Mouse (Mus musculus): ENCODE results near the gene Itga1. TPM values are rescaled to one million over a fixed set of nuclear protein-coding genes. Genes with fewer than 3 reads are reported as not detected.

Itga1 gene
- total RNA-seq, 2 experiments from 2014 or later: 7.8 to 12.9 TPM

- intact Hi-C loops (cut with DNase I): loop anchor here (10.0 kb wide), 1 partner anchor 97 kb away; no protein-coding TSS in a partner anchor
- Histone ChIP-seq H3K4me3 (peak within 1 kb of the TSS; percentile 73), H3K27ac (peak within 1 kb of the TSS; percentile 65)
- peak; percentile 76 for DNase-seq
- peak; percentile 71 for TF ChIP-seq CTCF (IDR thresholded peaks at IDR 0.05)
These were observed 169.9 kb downstream of the Itga1 start, which contains the start of gene Itga2 for GRCm38 (mm10) chr13:114931775-114932294. Gene Itga2 (minus strand): TSS chr13:114932100.

- no peak for TF ChIP-seq CTCF (IDR thresholded peaks at IDR 0.05)
- Histone ChIP-seq H3K27ac (peak overlapping the region; percentile 31), H3K4me3 (peak overlapping the region; percentile 73)
- peak; percentile 21 for DNase-seq
- intact Hi-C loops (cut with DNase I): loop anchor here (10.0 kb wide), 1 partner anchor 96 kb away; no protein-coding TSS in a partner anchor
These were observed 170.6 kb downstream of the Itga1 start for GRCm38 (mm10) chr13:114930996-114931649.

- intact Hi-C loops (cut with DNase I): no loop called here
- H3K27ac ChIP-seq: no peak overlapping the region
- H3K4me3 ChIP-seq: no peak overlapping the region
- no peak for TF ChIP-seq CTCF (IDR thresholded peaks at IDR 0.05)
- no peak for DNase-seq
These were observed 177.0 kb downstream of the Itga1 start for GRCm38 (mm10) chr13:114924785-114925184.

- intact Hi-C loops (cut with DNase I): no loop called here
- Histone ChIP-seq H3K27ac (no peak overlapping the region), H3K4me3 (no peak overlapping the region)
- TF ChIP-seq CTCF (IDR thresholded peaks at IDR 0.05): no peak
- no peak for DNase-seq
These were observed 178.4 kb downstream of the Itga1 start for GRCm38 (mm10) chr13:114923331-114923730.

GRCm38 (mm10) chr13:114915767-114916166, 186.0 kb downstream of the Itga1 start:
- H3K4me3 ChIP-seq: no peak overlapping the region
- DNase-seq: no peak
- TF ChIP-seq CTCF (IDR thresholded peaks at IDR 0.05): no peak
- H3K27ac ChIP-seq: no peak overlapping the region
- intact Hi-C loops (cut with DNase I): no loop called here

- intact Hi-C loops (cut with DNase I): no loop called here
- no peak overlapping the region for H3K4me3 ChIP-seq
- no peak for TF ChIP-seq CTCF (IDR thresholded peaks at IDR 0.05)
- no peak for DNase-seq
- no peak overlapping the region for H3K27ac ChIP-seq
These were observed 186.8 kb downstream of the Itga1 start for GRCm38 (mm10) chr13:114914963-114915362.

- no peak overlapping the region for H3K4me3 ChIP-seq
- H3K27ac ChIP-seq: no peak overlapping the region
- DNase-seq: no peak
- intact Hi-C loops (cut with DNase I): no loop called here
- TF ChIP-seq CTCF (IDR thresholded peaks at IDR 0.05): no peak
These were observed 187.2 kb downstream of the Itga1 start for GRCm38 (mm10) chr13:114914559-114914958.

GRCm38 (mm10) chr13:114910629-114911028, 191.1 kb downstream of the Itga1 start:
- DNase-seq: no peak
- intact Hi-C loops (cut with DNase I): no loop called here
- 0 out of 2 replicates have a peak overlapping the region, but pooled peaks have one; percentile 5 for H3K27ac ChIP-seq
- TF ChIP-seq CTCF (IDR thresholded peaks at IDR 0.05): no peak
- H3K4me3 ChIP-seq: no peak overlapping the region

GRCm38 (mm10) chr13:114909514-114909913, 192.2 kb downstream of the Itga1 start:
- no peak overlapping the region for H3K27ac ChIP-seq
- intact Hi-C loops (cut with DNase I): no loop called here
- TF ChIP-seq CTCF (IDR thresholded peaks at IDR 0.05): no peak
- H3K4me3 ChIP-seq: no peak overlapping the region
- no peak for DNase-seq

GRCm38 (mm10) chr13:114907876-114908275, 193.9 kb downstream of the Itga1 start:
- no peak for DNase-seq
- TF ChIP-seq CTCF (IDR thresholded peaks at IDR 0.05): no peak
- intact Hi-C loops (cut with DNase I): no loop called here
- H3K27ac ChIP-seq: no peak overlapping the region
- no peak overlapping the region for H3K4me3 ChIP-seq

Other genes with a start within 250 kb of the Itga1 start
- 1 to 10 TPM in 1 of 2 experiments, under 1 TPM in 1; 0.43 to 2.3 TPM for gene Itga2, start 169.9 kb downstream of the Itga1 start, total RNA-seq (2021)
- 10 to 100 TPM; 10.5 to 10.7 TPM for gene Pelo, start 11.8 kb downstream of the Itga1 start, total RNA-seq (2021)
- 1 to 10 TPM; 2.6 to 3.3 TPM for gene Gm49395, start within 50 bp of the Itga1 start, total RNA-seq (2021)

Data from gastrocnemius, adult 2 months (tissue).